Mouse (Mus musculus) kidney, adult 9 months (tissue): ENCODE measurements around the gene Nrm.
"Not testable (repeated sequence)": the region's sequence is repeated elsewhere in the genome, so short reads cannot be mapped to it uniquely, and the experiment has no call there.

Source experiments
- DNase-seq: peaks from one replicate; pipeline ENCODE4 v3.0.0; 2022

The Nrm gene

GRCm38 (mm10) chr17:35835424-35836140 lies 25.5 kb upstream of the Nrm start:
- no peak for DNase-seq

GRCm38 (mm10) chr17:35836178-35836965 lies 24.7 kb upstream of the Nrm start:
- DNase-seq, result peak; percentile 97

GRCm38 (mm10) chr17:35836991-35837422 lies 24.1 kb upstream of the Nrm start:
- DNase-seq, result peak; percentile 79

- DNase-seq, result peak; percentile 53
Observed at GRCm38 (mm10) chr17:35837487-35837886, 23.6 kb upstream of the Nrm start.

GRCm38 (mm10) chr17:35838122-35838544 lies 23.0 kb upstream of the Nrm start, which contains the start of gene Tubb5:
Gene Tubb5, minus strand, starts transcription at chr17:35838306.
- DNase-seq, result peak; percentile 98

GRCm38 (mm10) chr17:35838570-35838969 lies 22.5 kb upstream of the Nrm start:
- no peak for DNase-seq

GRCm38 (mm10) chr17:35839002-35839401 lies 22.1 kb upstream of the Nrm start:
- DNase-seq, result not testable (repeated sequence)

GRCm38 (mm10) chr17:35840561-35840960 lies 20.6 kb upstream of the Nrm start:
- no peak for DNase-seq

GRCm38 (mm10) chr17:35841076-35841950 lies 19.8 kb upstream of the Nrm start, which contains the start of gene Mdc1:
Gene Mdc1, plus strand, starts transcription at chr17:35841515.
- peak; percentile 100 for DNase-seq

GRCm38 (mm10) chr17:35842006-35842405 lies 19.1 kb upstream of the Nrm start:
- DNase-seq, result no peak

GRCm38 (mm10) chr17:35843514-35843913 lies 17.6 kb upstream of the Nrm start:
- no peak for DNase-seq

GRCm38 (mm10) chr17:35848112-35848511 lies 13.0 kb upstream of the Nrm start:
- no peak for DNase-seq

- no peak for DNase-seq
Observed at GRCm38 (mm10) chr17:35850974-35851373, 10.1 kb upstream of the Nrm start.

- DNase-seq, result no peak
Observed at GRCm38 (mm10) chr17:35859371-35859770, 1.7 kb upstream of the Nrm start.

GRCm38 (mm10) chr17:35859835-35860234 lies 1.3 kb upstream of the Nrm start:
- DNase-seq, result no peak

- DNase-seq, result no peak
Observed at GRCm38 (mm10) chr17:35860831-35861197, 304 bp upstream of the Nrm start.

- no peak for DNase-seq
Observed at GRCm38 (mm10) chr17:35864832-35865353, 3.8 kb downstream of the Nrm start.

GRCm38 (mm10) chr17:35865481-35866280 lies 4.6 kb downstream of the Nrm start, which contains the start of gene Ppp1r18:
Gene Ppp1r18, plus strand, starts transcription at chr17:35865593.
- DNase-seq, result peak; percentile 53

GRCm38 (mm10) chr17:35866281-35866831 lies 5.2 kb downstream of the Nrm start:
- peak; percentile 51 for DNase-seq

GRCm38 (mm10) chr17:35866911-35867890 lies 6.1 kb downstream of the Nrm start:
- DNase-seq, result peak; percentile 51
